Mouse (Mus musculus) liver, adult 2 months (tissue): ENCODE results near the gene Prph. TPM values are rescaled to one million over a fixed set of nuclear protein-coding genes. Genes with fewer than 3 reads are reported as not detected.

Source experiments
- DNase-seq: peaks from one replicate; pipeline ENCODE4 v3.0.0-alpha.2; 2011; ENCODE audit warnings: low read depth, low spot score; ENCODE audit errors: extremely low read depth
- H3K27ac ChIP-seq: fragments of 200-500 bp; replicated peaks from 2 replicates; pipeline ENCODE4 v1.5.1; 2012; ENCODE audit warnings: low read depth, mild to moderate bottlenecking, control low read depth, inconsistent platforms, low read length; ENCODE audit not compliant: insufficient read depth
- H3K27me3 ChIP-seq: fragments of 200-500 bp; 2 replicates; pipeline ENCODE4 v1.6.1; 2012; ENCODE audit warnings: mild to moderate bottlenecking, moderate library complexity, low read length, inconsistent platforms; ENCODE audit not compliant: control insufficient read depth, insufficient read depth
- H3K36me3 ChIP-seq: fragments of 200-500 bp; 2 replicates; pipeline ENCODE4 v1.6.1; 2012; ENCODE audit warnings: low read length, inconsistent platforms; ENCODE audit not compliant: control insufficient read depth, insufficient read depth
- H3K4me1 ChIP-seq: fragments of 200-500 bp; 2 replicates; pipeline ENCODE4 v1.6.1; 2011; ENCODE audit warnings: low read length; ENCODE audit not compliant: control insufficient read depth, insufficient read depth
- H3K4me3 ChIP-seq: fragments of 200-500 bp; 2 replicates; pipeline ENCODE4 v1.5.1; 2011; ENCODE audit warnings: low read depth, mild to moderate bottlenecking, control low read depth, low read length, moderate library complexity; ENCODE audit not compliant: insufficient read depth
- H3K79me2 ChIP-seq: fragments of 200-500 bp; 2 replicates; pipeline ENCODE4 v1.6.1; 2012; ENCODE audit warnings: inconsistent platforms, mild to moderate bottlenecking, low read length, moderate library complexity; ENCODE audit not compliant: control insufficient read depth, insufficient read depth
- H3K9ac ChIP-seq: fragments of 200-500 bp; 2 replicates; pipeline ENCODE4 v1.6.1; 2012; ENCODE audit warnings: low read depth, mild to moderate bottlenecking, control low read depth, inconsistent platforms, low read length
- CTCF ChIP-seq: fragments of 200-500 bp; IDR thresholded peaks from 2 replicates; pipeline ENCODE4 v1.5.1; 2011; ENCODE audit warnings: low read depth, low read length, control low read depth
- POLR2A ChIP-seq: fragments of 200-500 bp; IDR thresholded peaks from 2 replicates; pipeline ENCODE4 v1.6.1; 2011; ENCODE audit warnings: low read length, control low read depth; ENCODE audit not compliant: insufficient read depth; ENCODE audit errors: extremely low read depth
- WGBS: fragments of 180-500 bp; shearing (Covaris S2); methylation state at CpG from one replicate; pipeline ENCODE4 v1.1.7; 2018; 5-methylcytosine and 5-hydroxymethylcytosine counted together
- polyA plus RNA-seq: library from polyadenylated mRNA; depleted of rRNA; stranded (reverse); fragments of >200 nt; gene quantifications from 2 replicates; pipeline ENCODE4 v1.2.3, GENCODE M21; 2012
- total RNA-seq: library from RNA; depleted of rRNA; stranded (reverse); fragments of >200 nt; gene quantifications from 2 replicates; pipeline ENCODE4 v1.2.3, GENCODE M21; 2014

The Prph gene
- total and polyA plus RNA-seq, 2 experiments, result 0.09 TPM

GRCm38 (mm10) chr15:99049473-99050253 lies 5.3 kb upstream of the Prph start:
- no peak overlapping the region for H3K27ac ChIP-seq
- H3K36me3 ChIP-seq, result no peaks in the 10 kb centered on the region
- peaks cover 7% of the 10 kb centered on the region for H3K4me1 ChIP-seq
- peak; percentile 44 for DNase-seq
- no peaks in the 10 kb centered on the region for H3K27me3 ChIP-seq
- no peaks in the 10 kb centered on the region for H3K79me2 ChIP-seq
- H3K4me3 ChIP-seq, result no peak overlapping the region
- H3K9ac ChIP-seq, result no peak overlapping the region
- WGBS, result 30% methylated on average over 13 of the region's 13 CpGs
- peak; percentile 69 for TF ChIP-seq CTCF
- TF ChIP-seq POLR2A, result no peak

GRCm38 (mm10) chr15:99053373-99053772 lies 1.6 kb upstream of the Prph start:
- Histone ChIP-seq H3K36me3 (no peaks in the 10 kb centered on the region), H3K4me1 (peaks cover 3% of the 10 kb centered on the region; the same call in 1 of the 2 replicates), H3K79me2 (no peaks in the 10 kb centered on the region), H3K4me3 (no peak overlapping the region), H3K27me3 (peaks cover 20% of the 10 kb centered on the region), H3K27ac (no peak overlapping the region), H3K9ac (no peak overlapping the region)
- TF ChIP-seq POLR2A (no peak), CTCF (no peak)
- no peak for DNase-seq
- WGBS, result 26% methylated on average over 9 of the region's 9 CpGs

- no peak overlapping the region for H3K27ac ChIP-seq
- peaks cover 3% of the 10 kb centered on the region; the same call in 1 of the 2 replicates for H3K4me1 ChIP-seq
- no peak for DNase-seq
- no peak for TF ChIP-seq POLR2A
- TF ChIP-seq CTCF, result no peak
- no peaks in the 10 kb centered on the region for H3K79me2 ChIP-seq
- no peaks in the 10 kb centered on the region for H3K36me3 ChIP-seq
- peak overlapping the region; percentile 28; the same call in 1 of the 2 replicates for H3K4me3 ChIP-seq
- 0 out of 2 replicates have a peak overlapping the region, but pooled peaks have one; percentile 6 for H3K9ac ChIP-seq
- 2% methylated on average over 37 of the region's 37 CpGs for WGBS
- peaks cover 20% of the 10 kb centered on the region for H3K27me3 ChIP-seq
These were observed 562 bp downstream of the Prph start for GRCm38 (mm10) chr15:99055511-99055961.

GRCm38 (mm10) chr15:99056332-99056731 lies 1.4 kb downstream of the Prph start:
- Histone ChIP-seq H3K79me2 (no peaks in the 10 kb centered on the region), H3K27me3 (peaks cover 20% of the 10 kb centered on the region), H3K4me1 (peaks cover 3% of the 10 kb centered on the region; the same call in 1 of the 2 replicates), H3K27ac (no peak overlapping the region), H3K9ac (no peak overlapping the region), H3K4me3 (no peak overlapping the region), H3K36me3 (no peaks in the 10 kb centered on the region)
- 11% methylated on average over 14 of the region's 14 CpGs for WGBS
- DNase-seq, result peak; percentile 29
- TF ChIP-seq POLR2A (no peak), CTCF (peak; percentile 80)

GRCm38 (mm10) chr15:99065557-99066165 lies 10.7 kb downstream of the Prph start:
- Histone ChIP-seq H3K27me3 (no peaks in the 10 kb centered on the region), H3K27ac (no peak overlapping the region), H3K9ac (no peak overlapping the region), H3K4me3 (no peak overlapping the region), H3K36me3 (no peaks in the 10 kb centered on the region), H3K4me1 (no peaks in the 10 kb centered on the region), H3K79me2 (no peaks in the 10 kb centered on the region)
- TF ChIP-seq POLR2A (no peak), CTCF (no peak)
- no peak for DNase-seq
- WGBS, result 80% methylated on average over 12 of the region's 12 CpGs
